8 mouse cellular contexts compared by ENCODE assay signal in the genomic region with DNA sequence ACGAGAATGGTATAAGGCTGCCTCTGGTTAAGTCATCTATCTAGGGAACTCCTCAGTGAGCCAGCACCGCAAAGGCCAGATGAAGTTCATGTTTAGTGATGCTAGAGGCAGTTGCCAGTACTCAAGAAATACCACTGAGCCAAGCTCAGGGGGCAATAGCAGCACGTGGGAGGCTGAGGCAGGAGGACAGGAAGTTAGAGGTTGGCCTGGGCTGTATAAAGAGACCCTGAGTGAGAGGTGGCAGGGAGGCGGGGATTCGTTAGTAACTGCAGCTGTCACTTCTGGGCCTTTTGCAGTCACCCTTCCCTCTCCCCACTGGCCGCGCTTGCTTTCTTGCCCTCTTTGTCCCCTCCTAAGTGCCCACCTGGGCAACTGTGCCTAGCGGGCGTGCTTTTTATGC. TPM values are rescaled to one million over a fixed set of nuclear protein-coding genes. Genes with fewer than 3 reads are reported as not detected.
DNase-seq lines count a peak whose midpoint lies in the region; ATAC-seq and TF ChIP-seq lines count a peak whose summit lies in the region.

No protein-coding gene starts in this region.

- intact Hi-C loops in gastrocnemius, adult 2 months (cut with DNase I), result loop anchor here (10.0 kb wide), 1 partner anchor 645 kb away; a partner anchor contains a TSS

- peaks cover 26% of the 10 kb centered on the region for H3K4me1 ChIP-seq in forebrain, embryonic 14.5 days (ENCODE audit: control insufficient read depth, insufficient read depth, low read length)
- peaks cover 53% of the 10 kb centered on the region for H3K4me1 ChIP-seq in liver, embryonic 15.5 days (replicated peaks)

- H3K36me3 ChIP-seq in forebrain, embryonic 14.5 days (ENCODE audit: control insufficient read depth, insufficient read depth, low read length), result peaks cover 24% of the 10 kb centered on the region
- peaks cover 44% of the 10 kb centered on the region for H3K36me3 ChIP-seq in liver, embryonic 15.5 days (replicated peaks)

- peak overlapping the region; percentile 41 for H3K9ac ChIP-seq in forebrain, embryonic 14.5 days (ENCODE audit: low read length)
- peak overlapping the region; percentile 53 for H3K9ac ChIP-seq in liver, embryonic 15.5 days

- no peaks in the 10 kb centered on the region for H3K9me3 ChIP-seq in forebrain, embryonic 14.5 days (replicated peaks; ENCODE audit: control insufficient read depth, low read length)
- H3K9me3 ChIP-seq in liver, embryonic 15.5 days (replicated peaks), result no peaks in the 10 kb centered on the region

- 9% methylated on average over 9 of the region's 9 CpGs for WGBS in forebrain, embryonic 14.5 days
- 9% methylated on average over 9 of the region's 9 CpGs for WGBS in liver, embryonic 15.5 days (ENCODE audit: insufficient replicate concordance)

- H3K27me3 ChIP-seq in forebrain, embryonic 14.5 days (replicated peaks; ENCODE audit: control insufficient read depth, insufficient read depth, low read length), result 0 out of 2 replicates have a peak, but pooled peaks cover 3% of the 10 kb centered on the region
- no peaks in the 10 kb centered on the region for H3K27me3 ChIP-seq in liver, embryonic 15.5 days

- no peak for DNase-seq in gastrocnemius, adult 2 months
- DNase-seq in gastrocnemius, postnatal 10 days, result no peak
- peak; percentile 68 for DNase-seq in CD4-positive helper T cell, adult 2 months (ENCODE audit: low read depth, low spot score)
- DNase-seq in forebrain, embryonic 14.5 days (ENCODE audit: low spot score), result peak; percentile 15
- peak; percentile 60 for DNase-seq in thymus, postnatal 25 days
- DNase-seq in gastrocnemius, adult 18-20 months (ENCODE audit: low spot score), result no peak
- DNase-seq in right cerebral cortex, postnatal 4 days, result no peak

- H3K4me2 ChIP-seq in forebrain, embryonic 14.5 days (ENCODE audit: low read length), result peak overlapping the region; percentile 86
- H3K4me2 ChIP-seq in liver, embryonic 15.5 days, result peak overlapping the region; percentile 93

- H3K27ac ChIP-seq in gastrocnemius, adult 2 months, result peak overlapping the region; percentile 92
- H3K27ac ChIP-seq in forebrain, embryonic 14.5 days (ENCODE audit: low read depth, low read length), result no peak overlapping the region
- peak overlapping the region; percentile 35 for H3K27ac ChIP-seq in liver, embryonic 15.5 days (replicated peaks)

- H3K4me3 ChIP-seq in gastrocnemius, adult 2 months, result peak overlapping the region; percentile 75
- peak overlapping the region; percentile 32 for H3K4me3 ChIP-seq in forebrain, embryonic 14.5 days (ENCODE audit: low read depth, low read length)
- peak overlapping the region; percentile 58 for H3K4me3 ChIP-seq in liver, embryonic 15.5 days (replicated peaks)

- TF ChIP-seq CTCF in gastrocnemius, adult 2 months (IDR thresholded peaks at IDR 0.05), result no peak

- no peak for ATAC-seq in forebrain, embryonic 14.5 days
- no peak for ATAC-seq in liver, embryonic 15.5 days (ENCODE audit: insufficient read depth)

RNA-seq across cellular contexts. Expression of a gene that starts 1.0 kb away (rescaled TPM):
- 100 to 1,000 TPM; 181 to 246 TPM for total RNA-seq in gastrocnemius, adult 2 months (2021)
- total RNA-seq in gastrocnemius, postnatal 10 days (2021), result 100 to 1,000 TPM; 121 to 129 TPM
- polyA plus RNA-seq in forebrain, embryonic 14.5 days (2014; fragmentation: Nextera tagmentation; extraction: Ambion mirVana), result 29.9 and 31.1 TPM in 2 replicates
- polyA plus RNA-seq in liver, embryonic 15.5 days (2015; fragmentation: Nextera tagmentation; extraction: Ambion mirVana), result 315 and 352 TPM in 2 replicates
- 100 to 1,000 TPM; 225 to 230 TPM for total RNA-seq in gastrocnemius, adult 18-20 months (2021)

RNA-seq across cellular contexts. Expression of a gene that starts 19.4 kb away (rescaled TPM):
- total RNA-seq in gastrocnemius, adult 2 months (2021), result 10 to 100 TPM; 12.4 to 14.4 TPM
- total RNA-seq in gastrocnemius, postnatal 10 days (2021), result 10 to 100 TPM; 27.9 to 31.5 TPM
- 148 and 156 TPM in 2 replicates for polyA plus RNA-seq in forebrain, embryonic 14.5 days (2014; fragmentation: Nextera tagmentation; extraction: Ambion mirVana)
- polyA plus RNA-seq in liver, embryonic 15.5 days (2015; fragmentation: Nextera tagmentation; extraction: Ambion mirVana), result 64.0 and 64.7 TPM in 2 replicates
- 10 to 100 TPM; 11.0 to 11.2 TPM for total RNA-seq in gastrocnemius, adult 18-20 months (2021)

RNA-seq across cellular contexts. Expression of a gene that starts 41.8 kb away (rescaled TPM):
- total RNA-seq in gastrocnemius, adult 2 months (2021), result not detected
- not detected for total RNA-seq in gastrocnemius, postnatal 10 days (2021)
- 0.95 and 1.5 TPM in 2 replicates for polyA plus RNA-seq in forebrain, embryonic 14.5 days (2014; fragmentation: Nextera tagmentation; extraction: Ambion mirVana)
- polyA plus RNA-seq in liver, embryonic 15.5 days (2015; fragmentation: Nextera tagmentation; extraction: Ambion mirVana), result 0.03 TPM in 1 of 2 replicates, not detected in the other
- not detected for total RNA-seq in gastrocnemius, adult 18-20 months (2021)

Comparison
In these comparisons a context has a peak if more than half of its experiments do, and no peak if none do; other contexts are left out.
1. DNase-seq: peak in CD4-positive helper T cell, adult 2 months (single experiment), forebrain, embryonic 14.5 days (single experiment) and thymus, postnatal 25 days (single experiment); none in gastrocnemius, adult 2 months (single experiment), gastrocnemius, postnatal 10 days (single experiment), gastrocnemius, adult 18-20 months (single experiment) and right cerebral cortex, postnatal 4 days (single experiment).
2. Peak in every context shown above with its lines, with median percentiles within 50 percentile points of each other: H3K4me3 ChIP-seq.